Mouse (Mus musculus) liver, embryonic 15.5 days (tissue): ENCODE results near the gene Dcaf1. TPM values are rescaled to one million over a fixed set of nuclear protein-coding genes. Genes with fewer than 3 reads are reported as not detected.

ENCODE experiments used
- ATAC-seq: fragments of 200-750 bp; cut with Nextera tagmentation; 2 replicates; pipeline ENCODE4 v1.8.0; 2017; ENCODE audit warnings: moderate number of reproducible peaks, mild to moderate bottlenecking, moderate library complexity; ENCODE audit not compliant: insufficient read depth
- H3K27ac ChIP-seq: fragments of 300-500 bp; sonication (generic); replicated peaks from 2 replicates; pipeline ENCODE4 v1.5.1; 2015; ENCODE audit warnings: mild to moderate bottlenecking, inconsistent platforms
- H3K27me3 ChIP-seq: fragments of 300-500 bp; sonication (generic); 2 replicates; pipeline ENCODE4 v1.6.1; 2015; ENCODE audit warnings: mild to moderate bottlenecking, inconsistent platforms
- H3K36me3 ChIP-seq: fragments of 300-500 bp; sonication (generic); replicated peaks from 2 replicates; pipeline ENCODE4 v1.6.1; 2015; ENCODE audit warnings: moderate library complexity, mild to moderate bottlenecking, inconsistent platforms
- H3K4me1 ChIP-seq: fragments of 300-500 bp; sonication (generic); replicated peaks from 2 replicates; pipeline ENCODE4 v1.6.1; 2015; ENCODE audit warnings: inconsistent platforms
- H3K4me2 ChIP-seq: fragments of 300-500 bp; sonication (generic); 2 replicates; pipeline ENCODE4 v1.6.1; 2015; ENCODE audit warnings: moderate library complexity, mild to moderate bottlenecking, inconsistent platforms
- H3K4me3 ChIP-seq: fragments of 300-500 bp; sonication (generic); replicated peaks from 2 replicates; pipeline ENCODE4 v1.5.1; 2015; ENCODE audit warnings: mild to moderate bottlenecking, inconsistent platforms
- H3K9ac ChIP-seq: fragments of 300-500 bp; sonication (generic); 2 replicates; pipeline ENCODE4 v1.6.1; 2015; ENCODE audit warnings: moderate library complexity, mild to moderate bottlenecking, inconsistent platforms
- H3K9me3 ChIP-seq: fragments of 300-500 bp; sonication (generic); replicated peaks from 2 replicates; pipeline ENCODE4 v1.6.1; 2016; ENCODE audit warnings: inconsistent platforms
- WGBS: fragments of 180-500 bp; shearing (Covaris S2); methylation state at CpG from one replicate; pipeline ENCODE4 v1.1.7; 2015; ENCODE audit warnings: mixed read lengths; ENCODE audit not compliant: insufficient replicate concordance; 5-methylcytosine and 5-hydroxymethylcytosine counted together
- polyA plus RNA-seq: library from polyadenylated mRNA; unstranded; fragments of >200 nt; fragmentation: Nextera tagmentation; extraction: Ambion mirVana; gene quantifications from 2 replicates; pipeline ENCODE4 v1.2.1, GENCODE M21; 2015

Dcaf1 gene
- polyA plus RNA-seq, result 10.9 and 12.0 TPM in 2 replicates

- H3K4me1 ChIP-seq, result peaks cover 25% of the 10 kb centered on the region
- H3K4me3 ChIP-seq, result peak within 1 kb of the TSS; percentile 100
- peak within 1 kb of the TSS; percentile 94 for H3K27ac ChIP-seq
- under 1% methylated on average over 71 of the region's 71 CpGs for WGBS
- peak within 1 kb of the TSS; percentile 92 for H3K9ac ChIP-seq
- ATAC-seq, result peak; percentile 94
- H3K9me3 ChIP-seq, result no peaks in the 10 kb centered on the region
- H3K4me2 ChIP-seq, result peak within 1 kb of the TSS; percentile 80
- H3K36me3 ChIP-seq, result no peaks in the 10 kb centered on the region
- no peaks in the 10 kb centered on the region for H3K27me3 ChIP-seq
These were observed at the start of gene Dcaf1 for GRCm38 (mm10) chr9:106821618-106822380. Gene Dcaf1 (plus strand): TSS chr9:106821874.

GRCm38 (mm10) chr9:106776116-106776515 is 45.6 kb upstream of the Dcaf1 start:
- H3K4me3 ChIP-seq, result no peak overlapping the region
- no peak overlapping the region for H3K4me2 ChIP-seq
- no peaks in the 10 kb centered on the region for H3K27me3 ChIP-seq
- ATAC-seq, result no peak
- H3K4me1 ChIP-seq, result peaks cover 28% of the 10 kb centered on the region
- no peaks in the 10 kb centered on the region for H3K9me3 ChIP-seq
- H3K27ac ChIP-seq, result no peak overlapping the region
- H3K36me3 ChIP-seq, result no peaks in the 10 kb centered on the region
- 24% methylated on average over 1 of the region's 1 CpGs for WGBS
- no peak overlapping the region for H3K9ac ChIP-seq

- H3K27me3 ChIP-seq, result no peaks in the 10 kb centered on the region
- no peaks in the 10 kb centered on the region for H3K9me3 ChIP-seq
- ATAC-seq, result no peak
- no peak overlapping the region for H3K4me3 ChIP-seq
- no peak overlapping the region for H3K27ac ChIP-seq
- H3K36me3 ChIP-seq, result no peaks in the 10 kb centered on the region
- WGBS, result 76% methylated on average over 3 of the region's 3 CpGs
- H3K4me1 ChIP-seq, result peaks cover 18% of the 10 kb centered on the region
- H3K9ac ChIP-seq, result no peak overlapping the region
- H3K4me2 ChIP-seq, result no peak overlapping the region
These were observed 44.3 kb upstream of the Dcaf1 start for GRCm38 (mm10) chr9:106777423-106777822.

- WGBS, result 66% methylated on average over 4 of the region's 4 CpGs
- no peak overlapping the region for H3K4me3 ChIP-seq
- H3K4me1 ChIP-seq, result peaks cover 14% of the 10 kb centered on the region
- no peak overlapping the region for H3K9ac ChIP-seq
- no peak for ATAC-seq
- no peak overlapping the region for H3K4me2 ChIP-seq
- no peaks in the 10 kb centered on the region for H3K27me3 ChIP-seq
- H3K36me3 ChIP-seq, result no peaks in the 10 kb centered on the region
- no peak overlapping the region for H3K27ac ChIP-seq
- no peaks in the 10 kb centered on the region for H3K9me3 ChIP-seq
These were observed 43.4 kb upstream of the Dcaf1 start for GRCm38 (mm10) chr9:106778319-106778718.

- H3K36me3 ChIP-seq, result no peaks in the 10 kb centered on the region
- H3K4me3 ChIP-seq, result no peak overlapping the region
- H3K27ac ChIP-seq, result no peak overlapping the region
- ATAC-seq, result no peak
- WGBS, result 76% methylated on average over 3 of the region's 3 CpGs
- H3K27me3 ChIP-seq, result no peaks in the 10 kb centered on the region
- peaks cover 14% of the 10 kb centered on the region; the same call in 1 of the 2 replicates for H3K4me1 ChIP-seq
- no peak overlapping the region for H3K4me2 ChIP-seq
- no peak overlapping the region for H3K9ac ChIP-seq
- no peaks in the 10 kb centered on the region for H3K9me3 ChIP-seq
These were observed 41.6 kb upstream of the Dcaf1 start for GRCm38 (mm10) chr9:106780086-106780485.

- Histone ChIP-seq H3K27me3 (no peaks in the 10 kb centered on the region), H3K4me2 (no peak overlapping the region), H3K36me3 (no peaks in the 10 kb centered on the region), H3K9me3 (no peaks in the 10 kb centered on the region), H3K4me1 (peaks cover 24% of the 10 kb centered on the region), H3K27ac (no peak overlapping the region), H3K4me3 (no peak overlapping the region), H3K9ac (no peak overlapping the region)
- ATAC-seq, result no peak
- 79% methylated on average over 2 of the region's 2 CpGs for WGBS
These were observed 38.1 kb upstream of the Dcaf1 start for GRCm38 (mm10) chr9:106783554-106783953.

- Histone ChIP-seq H3K4me2 (no peak overlapping the region), H3K36me3 (no peaks in the 10 kb centered on the region), H3K9ac (no peak overlapping the region), H3K27me3 (no peaks in the 10 kb centered on the region), H3K4me3 (no peak overlapping the region), H3K4me1 (peaks cover 36% of the 10 kb centered on the region), H3K9me3 (no peaks in the 10 kb centered on the region), H3K27ac (no peak overlapping the region)
- 54% methylated on average over 3 of the region's 3 CpGs for WGBS
- no peak for ATAC-seq
These were observed 36.5 kb upstream of the Dcaf1 start for GRCm38 (mm10) chr9:106785206-106785605.

GRCm38 (mm10) chr9:106787979-106788811 is 33.5 kb upstream of the Dcaf1 start:
- H3K4me1 ChIP-seq, result peaks cover 38% of the 10 kb centered on the region
- H3K27me3 ChIP-seq, result no peaks in the 10 kb centered on the region
- peak overlapping the region; percentile 98 for H3K4me3 ChIP-seq
- H3K36me3 ChIP-seq, result no peaks in the 10 kb centered on the region
- peak overlapping the region; percentile 99 for H3K9ac ChIP-seq
- peak overlapping the region; percentile 80 for H3K27ac ChIP-seq
- no peaks in the 10 kb centered on the region for H3K9me3 ChIP-seq
- peak overlapping the region; percentile 79 for H3K4me2 ChIP-seq
- WGBS, result 6% methylated on average over 23 of the region's 23 CpGs
- ATAC-seq, result no peak

- peak within 1 kb of the TSS; percentile 99 for H3K9ac ChIP-seq
- H3K9me3 ChIP-seq, result no peaks in the 10 kb centered on the region
- H3K36me3 ChIP-seq, result no peaks in the 10 kb centered on the region
- peak within 1 kb of the TSS; percentile 80 for H3K27ac ChIP-seq
- H3K27me3 ChIP-seq, result no peaks in the 10 kb centered on the region
- ATAC-seq, result peak; percentile 85
- 0% methylated on average over 49 of the region's 49 CpGs for WGBS
- H3K4me2 ChIP-seq, result peak within 1 kb of the TSS; percentile 79
- H3K4me3 ChIP-seq, result peak within 1 kb of the TSS; percentile 98
- peaks cover 38% of the 10 kb centered on the region for H3K4me1 ChIP-seq
These were observed 32.8 kb upstream of the Dcaf1 start, which contains the start of gene Rad54l2 for GRCm38 (mm10) chr9:106788812-106789321. Gene Rad54l2 (minus strand): TSS chr9:106789194.

GRCm38 (mm10) chr9:106789363-106789762 is 32.3 kb upstream of the Dcaf1 start:
- H3K27me3 ChIP-seq, result no peaks in the 10 kb centered on the region
- peak; percentile 43 for ATAC-seq
- H3K27ac ChIP-seq, result peak overlapping the region; percentile 80
- peaks cover 38% of the 10 kb centered on the region for H3K4me1 ChIP-seq
- H3K9ac ChIP-seq, result peak overlapping the region; percentile 99
- H3K36me3 ChIP-seq, result no peaks in the 10 kb centered on the region
- peak overlapping the region; percentile 79 for H3K4me2 ChIP-seq
- no peaks in the 10 kb centered on the region for H3K9me3 ChIP-seq
- peak overlapping the region; percentile 98 for H3K4me3 ChIP-seq
- WGBS, result 13% methylated on average over 10 of the region's 10 CpGs

GRCm38 (mm10) chr9:106790831-106791230 is 30.8 kb upstream of the Dcaf1 start:
- no peak overlapping the region for H3K4me3 ChIP-seq
- H3K4me1 ChIP-seq, result peaks cover 29% of the 10 kb centered on the region
- ATAC-seq, result peak; percentile 18; the same call in 1 of the 2 replicates
- H3K9me3 ChIP-seq, result no peaks in the 10 kb centered on the region
- H3K27ac ChIP-seq, result no peak overlapping the region
- no peaks in the 10 kb centered on the region for H3K36me3 ChIP-seq
- H3K27me3 ChIP-seq, result 0 out of 2 replicates have a peak, but pooled peaks cover 1% of the 10 kb centered on the region
- WGBS, result 56% methylated on average over 6 of the region's 6 CpGs
- H3K9ac ChIP-seq, result no peak overlapping the region
- H3K4me2 ChIP-seq, result peak overlapping the region; percentile 32; the same call in 1 of the 2 replicates
